22 mouse cellular contexts compared by ENCODE assay signal in genomic region chr6:52848199-52848598, GRCm38 (mm10).
A peak's percentile ranks its signal among the peaks of the same experiment; 100 is the strongest.
DNase-seq lines count a peak whose midpoint lies in the region; ATAC-seq and TF ChIP-seq lines count a peak whose summit lies in the region.
"Had no signal": no experiment of that assay in that cellular context is flagged by ENCODE, and none has a peak within 500 bp of the region (broad histone marks: within the 10 kb centered on the region; RNA-seq: fewer than 3 reads in every experiment).

No protein-coding gene starts in this region.

- H3K4me3 ChIP-seq in kidney, adult 2 months (ENCODE audit: insufficient read depth, low read depth, low read length): no peak overlapping the region
- no peak overlapping the region for H3K4me3 ChIP-seq in embryonic facial prominence, embryonic 15.5 days (replicated peaks)
- H3K4me3 ChIP-seq: erythroblast, embryonic 14.5 days; forebrain, embryonic 10.5 days; forebrain, embryonic 12.5 days had no signal

- no peak overlapping the region for H3K9ac ChIP-seq in embryonic facial prominence, embryonic 15.5 days
- H3K9ac ChIP-seq: forebrain, embryonic 12.5 days had no signal

- ATAC-seq in embryonic facial prominence, embryonic 15.5 days (ENCODE audit: insufficient number of reproducible peaks, low FRiP score, low TSS enrichment, low read depth): no peak
- ATAC-seq: CD4-positive, CD25-positive, alpha-beta regulatory T cell, adult 4 months; forebrain, embryonic 14.5 days; forebrain, embryonic 16.5 days had no signal

- no peaks in the 10 kb centered on the region for H3K27me3 ChIP-seq in kidney, adult 2 months (replicated peaks; ENCODE audit: control insufficient read depth, insufficient read depth, low read length)
- no peaks in the 10 kb centered on the region for H3K27me3 ChIP-seq in embryonic facial prominence, embryonic 15.5 days
- H3K27me3 ChIP-seq: CH12.LX had no signal

- H3K9me3 ChIP-seq in embryonic facial prominence, embryonic 15.5 days (replicated peaks): no peaks in the 10 kb centered on the region
- H3K9me3 ChIP-seq: forebrain, embryonic 10.5 days; forebrain, embryonic 12.5 days; G1E had no signal

- no peak for TF ChIP-seq CTCF in kidney, adult 2 months (conservative IDR thresholded peaks at IDR 0.05; ENCODE audit: insufficient read depth, insufficient read length, low read depth, low read length)

- no peak for TF ChIP-seq POLR2A in kidney, adult 2 months (IDR thresholded peaks at IDR 0.05; ENCODE audit: low read depth, low read length)

- H3K36me3 ChIP-seq in kidney, adult 2 months (ENCODE audit: control insufficient read depth, insufficient read depth, low read length): no peaks in the 10 kb centered on the region
- no peaks in the 10 kb centered on the region for H3K36me3 ChIP-seq in embryonic facial prominence, embryonic 15.5 days
- H3K36me3 ChIP-seq: forebrain, embryonic 10.5 days; forebrain, embryonic 12.5 days; G1E had no signal

- H3K4me1 ChIP-seq in kidney, adult 2 months (ENCODE audit: control insufficient read depth, insufficient read depth, low read length): 0 out of 2 replicates have a peak, but pooled peaks cover 4% of the 10 kb centered on the region
- H3K4me1 ChIP-seq in embryonic facial prominence, embryonic 15.5 days: peaks cover 37% of the 10 kb centered on the region

- DNase-seq in kidney, adult 2 months: peak; percentile 27
- no peak for DNase-seq in kidney, adult 11 months
- peak; percentile 22 for DNase-seq in NIH3T3 (ENCODE audit: low read depth)
- DNase-seq in spleen, postnatal 14 days (ENCODE audit: low spot score in 2 of 2): no peak
- no peak for DNase-seq in right cerebral cortex, adult 18-20 months
- DNase-seq: adrenal gland, adult 8-10 months; adrenal gland, postnatal 14 days; adrenal gland, postnatal 36 days; cerebellum, adult 11-12 months; cerebellum, adult 2 months; cerebellum, adult 9-10 months; cerebellum, postnatal 10 days; cerebellum, postnatal 25 days had no signal

- no peak overlapping the region for H3K4me2 ChIP-seq in embryonic facial prominence, embryonic 15.5 days (replicated peaks)
- H3K4me2 ChIP-seq: forebrain, embryonic 12.5 days had no signal

- no peak overlapping the region for H3K27ac ChIP-seq in kidney, adult 2 months (ENCODE audit: insufficient read depth, low read depth, low read length)
- H3K27ac ChIP-seq in embryonic facial prominence, embryonic 15.5 days (replicated peaks): peak overlapping the region; percentile 52; the same call in 1 of the 2 replicates
- H3K27ac ChIP-seq: forebrain, embryonic 10.5 days; forebrain, embryonic 12.5 days had no signal

- 75% methylated on average over 6 of the region's 6 CpGs for WGBS in kidney, adult 2 months
- 51% methylated on average over 6 of the region's 6 CpGs for WGBS in embryonic facial prominence, embryonic 15.5 days

Comparison
In these comparisons a context has a peak if more than half of its experiments do, and no peak if none do; other contexts are left out.
1. DNase-seq: peak in kidney, adult 2 months (single experiment) and NIH3T3 (single experiment); none in kidney, adult 11 months (single experiment), spleen, postnatal 14 days (0 of 2) and right cerebral cortex, adult 18-20 months (single experiment).